Mouse (Mus musculus) Muller cell, postnatal 12 days (primary cell): ENCODE data around the gene Ahnak.
"Not testable (repeated sequence)": the region's sequence is repeated elsewhere in the genome, so short reads cannot be mapped to it uniquely, and the experiment has no call there.

Experiments
- DNase-seq: peaks from one replicate; pipeline ENCODE4 v3.0.0-alpha.2; 2015; ENCODE audit errors: inconsistent ontology term

Gene Ahnak

GRCm38 (mm10) chr19:9040649-9041048, 51.6 kb downstream of the Ahnak start:
- no peak for DNase-seq

GRCm38 (mm10) chr19:9041074-9041473, 52.0 kb downstream of the Ahnak start:
- no peak for DNase-seq

GRCm38 (mm10) chr19:9043123-9043522, 54.0 kb downstream of the Ahnak start:
- peak; percentile 96 for DNase-seq

GRCm38 (mm10) chr19:9044291-9044690, 55.2 kb downstream of the Ahnak start:
- no peak for DNase-seq

GRCm38 (mm10) chr19:9047207-9047945, 58.3 kb downstream of the Ahnak start:
- peak; percentile 47 for DNase-seq

- no peak for DNase-seq
These were observed 58.9 kb downstream of the Ahnak start for GRCm38 (mm10) chr19:9047946-9048387.

GRCm38 (mm10) chr19:9048981-9049687, 60.0 kb downstream of the Ahnak start:
- DNase-seq: no peak

GRCm38 (mm10) chr19:9050294-9051229, 61.5 kb downstream of the Ahnak start:
- DNase-seq: no peak

GRCm38 (mm10) chr19:9051985-9052384, 62.9 kb downstream of the Ahnak start:
- DNase-seq: not testable (repeated sequence)

GRCm38 (mm10) chr19:9052803-9053431, 63.8 kb downstream of the Ahnak start:
- DNase-seq: peak; percentile 94

GRCm38 (mm10) chr19:9055153-9055552, 66.1 kb downstream of the Ahnak start:
- DNase-seq: no peak

- DNase-seq: no peak
These were observed 66.7 kb downstream of the Ahnak start for GRCm38 (mm10) chr19:9055703-9056355.

GRCm38 (mm10) chr19:9057679-9058078, 68.6 kb downstream of the Ahnak start:
- DNase-seq: no peak

- no peak for DNase-seq
These were observed 69.3 kb downstream of the Ahnak start for GRCm38 (mm10) chr19:9058331-9058884.

- DNase-seq: no peak
These were observed 69.9 kb downstream of the Ahnak start for GRCm38 (mm10) chr19:9058944-9059343.

GRCm38 (mm10) chr19:9059391-9059790, 70.3 kb downstream of the Ahnak start:
- no peak for DNase-seq

GRCm38 (mm10) chr19:9060103-9060502, 71.0 kb downstream of the Ahnak start:
- DNase-seq: peak; percentile 85

GRCm38 (mm10) chr19:9061221-9061893, 72.3 kb downstream of the Ahnak start:
- peak; percentile 88 for DNase-seq

- no peak for DNase-seq
These were observed 73.7 kb downstream of the Ahnak start for GRCm38 (mm10) chr19:9062822-9063221.

- DNase-seq: no peak
These were observed 74.7 kb downstream of the Ahnak start for GRCm38 (mm10) chr19:9063831-9064230.
